Comparison of ENCODE assay signal across 7 mouse cellular contexts in genomic region chr11:61929323-61930097, GRCm38 (mm10). TPM values are rescaled to one million over a fixed set of nuclear protein-coding genes. Genes with fewer than 3 reads are reported as not detected.
DNase-seq lines count a peak whose midpoint lies in the region; ATAC-seq lines count a peak whose summit lies in the region.

No protein-coding gene starts in this region.

- peak overlapping the region; percentile 93 for H3K4me3 ChIP-seq in embryonic facial prominence, embryonic 12.5 days
- H3K4me3 ChIP-seq in intestine, embryonic 16.5 days (ENCODE audit: low read length) = peak overlapping the region; percentile 85
- peak overlapping the region; percentile 79 for H3K4me3 ChIP-seq in neural tube, embryonic 13.5 days

- H3K36me3 ChIP-seq in embryonic facial prominence, embryonic 12.5 days = no peaks in the 10 kb centered on the region
- no peaks in the 10 kb centered on the region for H3K36me3 ChIP-seq in intestine, embryonic 16.5 days (ENCODE audit: control insufficient read depth, insufficient read depth, low read length)
- H3K36me3 ChIP-seq in neural tube, embryonic 13.5 days = 0 out of 2 replicates have a peak, but pooled peaks cover 5% of the 10 kb centered on the region

- peaks cover 13% of the 10 kb centered on the region for H3K4me1 ChIP-seq in embryonic facial prominence, embryonic 12.5 days
- peaks cover 20% of the 10 kb centered on the region for H3K4me1 ChIP-seq in intestine, embryonic 16.5 days (ENCODE audit: control insufficient read depth, insufficient read depth, low read length)
- H3K4me1 ChIP-seq in neural tube, embryonic 13.5 days (replicated peaks) = peaks cover 29% of the 10 kb centered on the region

- H3K27me3 ChIP-seq in embryonic facial prominence, embryonic 12.5 days = no peaks in the 10 kb centered on the region
- H3K27me3 ChIP-seq in intestine, embryonic 16.5 days (replicated peaks; ENCODE audit: control insufficient read depth, insufficient read depth, low read length) = no peaks in the 10 kb centered on the region
- no peaks in the 10 kb centered on the region for H3K27me3 ChIP-seq in neural tube, embryonic 13.5 days

- H3K9me3 ChIP-seq in embryonic facial prominence, embryonic 12.5 days = no peaks in the 10 kb centered on the region
- H3K9me3 ChIP-seq in intestine, embryonic 16.5 days (ENCODE audit: control insufficient read depth, low read length) = no peaks in the 10 kb centered on the region
- no peaks in the 10 kb centered on the region for H3K9me3 ChIP-seq in neural tube, embryonic 13.5 days

- H3K27ac ChIP-seq in embryonic facial prominence, embryonic 12.5 days = peak overlapping the region; percentile 96
- peak overlapping the region; percentile 94 for H3K27ac ChIP-seq in intestine, embryonic 16.5 days (ENCODE audit: low read length)
- peak overlapping the region; percentile 98 for H3K27ac ChIP-seq in neural tube, embryonic 13.5 days (replicated peaks)

- DNase-seq in right cerebral cortex, adult 18-20 months = peak; percentile 12
- DNase-seq in right cerebral cortex, postnatal 25 days = no peak
- no peak for DNase-seq in frontal cortex, postnatal 25 days (ENCODE audit: low spot score in 2 of 2)
- no peak for DNase-seq in kidney, adult 8-10 months

- H3K4me2 ChIP-seq in embryonic facial prominence, embryonic 12.5 days (replicated peaks) = peak overlapping the region; percentile 66
- peak overlapping the region; percentile 55 for H3K4me2 ChIP-seq in intestine, embryonic 16.5 days (ENCODE audit: low read depth, low read length)
- peak overlapping the region; percentile 58 for H3K4me2 ChIP-seq in neural tube, embryonic 13.5 days

- WGBS in embryonic facial prominence, embryonic 12.5 days = 1% methylated on average over 47 of the region's 47 CpGs
- under 1% methylated on average over 46 of the region's 47 CpGs for WGBS in intestine, embryonic 16.5 days
- WGBS in neural tube, embryonic 13.5 days = 2% methylated on average over 44 of the region's 47 CpGs

- peak; percentile 64; the same call in 1 of the 2 replicates for ATAC-seq in embryonic facial prominence, embryonic 12.5 days (ENCODE audit: insufficient number of reproducible peaks, insufficient read depth, low FRiP score, low TSS enrichment)
- ATAC-seq in intestine, embryonic 16.5 days = peak; percentile 63; the same call in 1 of the 2 replicates
- ATAC-seq in neural tube, embryonic 13.5 days (ENCODE audit: low read depth) = peak; percentile 67

- peak overlapping the region; percentile 89 for H3K9ac ChIP-seq in embryonic facial prominence, embryonic 12.5 days
- peak overlapping the region; percentile 98 for H3K9ac ChIP-seq in intestine, embryonic 16.5 days (ENCODE audit: low read depth, low read length)
- H3K9ac ChIP-seq in neural tube, embryonic 13.5 days = peak overlapping the region; percentile 88

RNA-seq across cellular contexts. Expression of gene Akap10, which starts 0.5 kb away (rescaled TPM):
- 20.8 and 22.2 TPM in 2 replicates for polyA plus RNA-seq in embryonic facial prominence, embryonic 12.5 days (2016; fragmentation: Nextera tagmentation; extraction: Ambion mirVana)
- polyA plus RNA-seq in intestine, embryonic 16.5 days (2015; fragmentation: Nextera tagmentation; extraction: Ambion mirVana) = 12.3 and 13.0 TPM in 2 replicates
- 13.6 and 14.0 TPM in 2 replicates for polyA plus RNA-seq in neural tube, embryonic 13.5 days (2015; fragmentation: Nextera tagmentation; extraction: Ambion mirVana)

RNA-seq across cellular contexts. Expression of gene Specc1, which starts 27.1 kb away (rescaled TPM):
- 15.8 and 16.8 TPM in 2 replicates for polyA plus RNA-seq in embryonic facial prominence, embryonic 12.5 days (2016; fragmentation: Nextera tagmentation; extraction: Ambion mirVana)
- polyA plus RNA-seq in intestine, embryonic 16.5 days (2015; fragmentation: Nextera tagmentation; extraction: Ambion mirVana) = 7.3 and 8.3 TPM in 2 replicates
- polyA plus RNA-seq in neural tube, embryonic 13.5 days (2015; fragmentation: Nextera tagmentation; extraction: Ambion mirVana) = 10.2 and 12.9 TPM in 2 replicates
